Mouse (Mus musculus): Measurements from ENCODE around the gene Ino80. TPM values are rescaled to one million over a fixed set of nuclear protein-coding genes. Genes with fewer than 3 reads are reported as not detected.

The Ino80 gene
- polyA plus RNA-seq, 1 experiment from 2014 or later: 2.6 TPM

DNA sequence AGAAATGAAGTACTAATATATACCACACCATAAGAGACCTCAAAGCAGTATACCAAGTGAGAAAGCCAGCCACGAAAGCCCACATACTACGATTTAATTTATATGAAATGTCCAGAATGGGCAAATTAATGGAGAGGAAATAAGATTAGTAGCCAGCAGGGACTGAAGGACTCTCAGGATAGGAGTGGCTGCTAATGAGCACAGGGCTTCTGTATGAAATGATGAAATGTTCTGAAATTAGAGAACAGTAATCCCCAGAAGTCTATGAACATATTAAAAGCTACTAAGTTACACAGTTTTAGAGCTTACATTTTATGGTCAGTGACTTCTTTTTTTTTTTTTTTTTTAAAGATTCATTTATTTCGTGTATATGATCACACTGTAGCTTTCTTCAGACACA, 22.9 kb downstream of the Ino80 start:
- Histone ChIP-seq H3K4me1 (no peaks in the 10 kb centered on the region), H3K27ac (replicated peaks) (no peak overlapping the region), H3K4me2 (no peak overlapping the region), H3K27me3 (replicated peaks) (no peaks in the 10 kb centered on the region), H3K36me3 (peaks cover 71% of the 10 kb centered on the region), H3K9me3 (no peaks in the 10 kb centered on the region), H3K4me3 (no peak overlapping the region), H3K9ac (no peak overlapping the region)
- 91% methylated on average over 3 of the region's 3 CpGs for WGBS
- no peak for ATAC-seq (ENCODE audit: extremely low read depth, insufficient number of reproducible peaks, low FRiP score, low TSS enrichment)

- Histone ChIP-seq H3K4me3 (no peak overlapping the region), H3K4me2 (no peak overlapping the region), H3K9me3 (no peaks in the 10 kb centered on the region), H3K27me3 (replicated peaks) (no peaks in the 10 kb centered on the region), H3K36me3 (peaks cover 77% of the 10 kb centered on the region), H3K9ac (no peak overlapping the region), H3K27ac (replicated peaks) (no peak overlapping the region), H3K4me1 (no peaks in the 10 kb centered on the region)
- no peak for ATAC-seq (ENCODE audit: extremely low read depth, insufficient number of reproducible peaks, low FRiP score, low TSS enrichment)
- 89% methylated on average over 1 of the region's 1 CpGs for WGBS
These were observed 40.5 kb downstream of the Ino80 start for GRCm38 (mm10) chr2:119436988-119437387.

GRCm38 (mm10) chr2:119436467-119436866, 41.0 kb downstream of the Ino80 start:
- Histone ChIP-seq H3K27me3 (replicated peaks) (no peaks in the 10 kb centered on the region), H3K9ac (no peak overlapping the region), H3K36me3 (peaks cover 76% of the 10 kb centered on the region), H3K4me2 (no peak overlapping the region), H3K27ac (replicated peaks) (no peak overlapping the region), H3K9me3 (no peaks in the 10 kb centered on the region), H3K4me1 (no peaks in the 10 kb centered on the region), H3K4me3 (no peak overlapping the region)
- no peak for ATAC-seq (ENCODE audit: extremely low read depth, insufficient number of reproducible peaks, low FRiP score, low TSS enrichment)
- 86% methylated on average over 4 of the region's 4 CpGs for WGBS

DNA sequence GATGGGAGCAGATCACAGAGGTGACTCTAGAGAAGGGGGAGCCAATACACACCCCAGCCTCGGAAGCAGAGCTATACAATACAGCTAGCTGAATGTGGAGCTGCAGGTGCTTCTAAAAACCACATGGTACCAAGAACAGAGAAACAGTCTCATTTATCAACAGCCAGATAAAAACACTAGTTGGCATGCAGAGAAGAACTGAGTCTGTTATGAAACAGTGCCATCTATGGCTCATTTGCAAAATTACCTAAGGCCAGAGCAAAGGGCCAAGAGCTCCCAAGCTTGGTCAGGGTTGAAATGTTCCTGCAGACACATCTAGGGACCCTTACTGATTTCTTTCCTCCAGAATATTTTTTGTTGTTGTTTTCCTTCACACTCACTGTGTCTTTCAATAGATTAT, 63.7 kb downstream of the Ino80 start:
- H3K9me3 ChIP-seq: no peaks in the 10 kb centered on the region
- H3K27me3 ChIP-seq (replicated peaks): no peaks in the 10 kb centered on the region
- no peak overlapping the region for H3K27ac ChIP-seq (replicated peaks)
- H3K4me2 ChIP-seq: no peak overlapping the region
- no peak overlapping the region for H3K9ac ChIP-seq
- no peak for ATAC-seq (ENCODE audit: extremely low read depth, insufficient number of reproducible peaks, low FRiP score, low TSS enrichment)
- WGBS: 60% methylated on average over 1 of the region's 1 CpGs
- H3K4me3 ChIP-seq: no peak overlapping the region
- H3K4me1 ChIP-seq: peaks cover 10% of the 10 kb centered on the region; the same call in 1 of the 2 replicates
- H3K36me3 ChIP-seq: peaks cover 93% of the 10 kb centered on the region

DNA sequence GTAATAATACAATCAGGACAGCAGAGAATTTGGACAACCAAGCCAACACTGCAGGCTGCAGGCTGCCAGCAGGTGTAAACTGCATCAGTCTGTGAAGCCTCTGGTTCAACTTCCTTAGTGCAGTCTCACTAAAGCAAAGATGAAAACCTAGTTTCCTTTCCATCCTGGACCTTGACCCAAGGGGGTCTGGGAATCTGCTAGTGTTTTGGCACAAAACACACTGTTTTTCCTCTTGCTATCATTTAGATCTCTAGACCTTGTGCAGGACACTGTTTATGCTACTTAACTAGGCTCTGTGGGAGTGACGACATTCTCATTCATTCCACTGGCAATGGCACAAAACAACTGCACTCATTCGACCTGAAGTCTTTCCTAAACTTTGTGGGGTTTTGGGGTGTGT, 65.8 kb downstream of the Ino80 start:
- H3K27ac ChIP-seq (replicated peaks): peak overlapping the region; percentile 51
- no peak overlapping the region for H3K4me2 ChIP-seq
- 59% methylated on average over 2 of the region's 2 CpGs for WGBS
- no peak overlapping the region for H3K4me3 ChIP-seq
- no peaks in the 10 kb centered on the region for H3K9me3 ChIP-seq
- H3K4me1 ChIP-seq: peaks cover 15% of the 10 kb centered on the region; the same call in 1 of the 2 replicates
- no peak for ATAC-seq (ENCODE audit: extremely low read depth, insufficient number of reproducible peaks, low FRiP score, low TSS enrichment)
- no peaks in the 10 kb centered on the region for H3K27me3 ChIP-seq (replicated peaks)
- H3K9ac ChIP-seq: no peak overlapping the region
- H3K36me3 ChIP-seq: peaks cover 94% of the 10 kb centered on the region

DNA sequence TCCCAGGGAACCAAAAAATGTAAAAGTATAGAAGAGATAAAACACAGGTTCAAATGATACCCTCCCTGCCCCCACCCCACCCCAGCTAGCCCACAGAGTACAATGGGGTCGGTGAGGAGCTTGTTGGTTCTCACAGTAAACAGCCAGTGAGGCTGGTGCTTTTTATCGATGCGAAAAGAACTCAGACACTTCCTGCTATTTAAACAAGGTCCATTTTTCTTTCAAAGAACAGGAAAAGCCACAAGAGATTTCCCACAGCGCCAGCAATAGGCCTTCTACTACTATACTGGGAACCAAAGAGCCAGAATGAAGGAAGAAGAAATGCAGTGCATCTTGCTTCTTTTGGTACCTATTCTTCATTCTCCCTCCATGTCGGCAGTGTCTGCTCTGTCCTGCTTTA, 66.5 kb downstream of the Ino80 start:
- Histone ChIP-seq H3K9me3 (no peaks in the 10 kb centered on the region), H3K4me2 (no peak overlapping the region), H3K9ac (no peak overlapping the region), H3K27me3 (replicated peaks) (no peaks in the 10 kb centered on the region), H3K36me3 (peaks cover 95% of the 10 kb centered on the region), H3K4me3 (no peak overlapping the region), H3K27ac (replicated peaks) (peak overlapping the region; percentile 51), H3K4me1 (peaks cover 15% of the 10 kb centered on the region; the same call in 1 of the 2 replicates)
- no peak for ATAC-seq (ENCODE audit: extremely low read depth, insufficient number of reproducible peaks, low FRiP score, low TSS enrichment)
- 77% methylated on average over 5 of the region's 5 CpGs for WGBS

DNA sequence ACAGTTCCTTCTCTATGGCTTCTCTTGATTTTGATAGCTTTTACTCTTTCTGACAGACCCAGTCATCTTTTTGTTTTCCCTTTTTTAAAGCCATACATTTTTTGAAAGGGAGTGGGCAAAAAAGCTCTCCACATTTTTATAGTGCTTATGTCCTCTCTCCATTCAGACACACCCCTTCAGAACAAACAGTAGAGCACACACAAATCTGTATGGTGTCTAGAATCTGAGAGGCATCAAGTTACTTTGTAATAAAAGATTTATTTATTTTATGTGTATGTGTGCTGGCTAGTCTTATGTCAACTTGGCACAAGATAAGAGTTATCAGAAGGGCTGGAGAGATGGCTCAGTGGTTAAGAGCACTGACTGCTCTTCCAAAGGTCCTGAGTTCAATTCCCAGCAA, 68.8 kb downstream of the Ino80 start:
- Histone ChIP-seq H3K36me3 (peaks cover 93% of the 10 kb centered on the region), H3K4me1 (peaks cover 15% of the 10 kb centered on the region; the same call in 1 of the 2 replicates), H3K4me2 (no peak overlapping the region), H3K9me3 (no peaks in the 10 kb centered on the region), H3K9ac (no peak overlapping the region), H3K4me3 (no peak overlapping the region), H3K27me3 (replicated peaks) (no peaks in the 10 kb centered on the region), H3K27ac (replicated peaks) (peak overlapping the region; percentile 83)
- no peak for ATAC-seq (ENCODE audit: extremely low read depth, insufficient number of reproducible peaks, low FRiP score, low TSS enrichment)

DNA sequence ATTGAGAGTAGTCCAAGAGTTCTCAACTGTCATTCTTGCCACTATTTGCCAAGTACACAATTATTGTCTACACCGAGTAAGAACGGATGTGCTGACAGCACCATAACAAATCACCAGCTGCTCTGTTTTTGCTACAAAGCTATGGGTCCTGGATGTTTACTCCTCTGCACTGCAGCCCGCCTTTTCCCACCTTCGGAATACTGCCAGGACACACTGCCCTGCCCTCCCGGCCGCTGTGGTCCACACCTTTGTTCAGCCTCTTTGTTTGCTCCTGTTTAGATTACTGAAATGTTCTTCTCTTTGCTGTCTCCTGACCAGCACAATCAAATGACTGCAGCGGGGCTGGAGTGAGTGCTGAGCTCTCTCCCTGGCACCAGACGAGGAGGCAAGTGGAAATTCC, 69.2 kb downstream of the Ino80 start:
- Histone ChIP-seq H3K36me3 (peaks cover 92% of the 10 kb centered on the region), H3K4me2 (no peak overlapping the region), H3K27me3 (replicated peaks) (no peaks in the 10 kb centered on the region), H3K27ac (replicated peaks) (peak overlapping the region; percentile 83), H3K9me3 (no peaks in the 10 kb centered on the region), H3K4me3 (no peak overlapping the region), H3K4me1 (peaks cover 12% of the 10 kb centered on the region; the same call in 1 of the 2 replicates), H3K9ac (no peak overlapping the region)
- 63% methylated on average over 8 of the region's 8 CpGs for WGBS
- ATAC-seq (ENCODE audit: extremely low read depth, insufficient number of reproducible peaks, low FRiP score, low TSS enrichment): no peak

DNA sequence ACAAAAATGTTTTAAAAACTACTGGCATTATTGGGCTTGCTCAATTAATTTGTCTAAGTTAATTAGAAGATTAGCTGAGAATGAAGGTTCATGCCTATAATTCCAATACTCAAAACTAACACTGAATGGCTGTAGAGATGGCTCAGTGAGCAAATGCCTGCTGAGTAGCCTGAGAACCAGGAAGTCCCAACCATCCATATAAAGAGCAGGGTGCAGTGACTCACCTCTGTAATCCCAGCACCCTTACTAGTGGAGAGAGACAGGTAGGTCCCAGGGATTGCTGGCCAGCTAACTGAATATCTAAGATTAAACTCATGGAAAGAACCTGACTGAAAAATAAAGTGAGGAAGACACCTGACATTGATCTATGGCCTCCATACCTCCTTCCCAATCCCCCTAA, 78.2 kb downstream of the Ino80 start:
- Histone ChIP-seq H3K9me3 (no peaks in the 10 kb centered on the region), H3K27me3 (replicated peaks) (no peaks in the 10 kb centered on the region), H3K27ac (replicated peaks) (no peak overlapping the region), H3K4me3 (no peak overlapping the region), H3K4me1 (no peaks in the 10 kb centered on the region), H3K9ac (no peak overlapping the region), H3K36me3 (peaks cover 74% of the 10 kb centered on the region), H3K4me2 (no peak overlapping the region)
- ATAC-seq (ENCODE audit: extremely low read depth, insufficient number of reproducible peaks, low FRiP score, low TSS enrichment): no peak

DNA sequence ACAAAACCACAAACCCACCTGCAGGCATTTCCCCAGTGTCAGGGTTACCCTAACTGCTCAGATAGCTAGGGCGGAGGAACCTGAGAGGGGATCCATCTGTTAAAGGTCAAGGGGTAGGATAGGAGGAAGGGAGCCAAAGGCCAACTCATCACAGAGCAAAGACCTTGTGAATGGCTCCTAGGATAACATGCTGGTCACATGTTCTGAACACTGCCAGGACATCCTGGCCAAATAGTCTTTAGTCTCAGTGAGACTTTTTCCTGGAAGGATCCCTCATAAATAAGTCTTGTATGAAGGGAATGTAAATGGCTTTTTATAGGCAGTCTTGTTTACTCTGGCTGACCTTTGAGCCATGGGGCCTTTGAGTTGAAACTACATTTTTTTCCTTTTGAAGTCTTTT, 78.8 kb downstream of the Ino80 start:
- no peak overlapping the region for H3K9ac ChIP-seq
- ATAC-seq (ENCODE audit: extremely low read depth, insufficient number of reproducible peaks, low FRiP score, low TSS enrichment): no peak
- 88% methylated on average over 1 of the region's 1 CpGs for WGBS
- peaks cover 75% of the 10 kb centered on the region for H3K36me3 ChIP-seq
- no peak overlapping the region for H3K4me3 ChIP-seq
- H3K27me3 ChIP-seq (replicated peaks): no peaks in the 10 kb centered on the region
- H3K4me2 ChIP-seq: no peak overlapping the region
- no peak overlapping the region for H3K27ac ChIP-seq (replicated peaks)
- no peaks in the 10 kb centered on the region for H3K4me1 ChIP-seq
- H3K9me3 ChIP-seq: no peaks in the 10 kb centered on the region

GRCm38 (mm10) chr2:119398252-119398651, 79.2 kb downstream of the Ino80 start:
- no peaks in the 10 kb centered on the region for H3K4me1 ChIP-seq
- no peak for ATAC-seq (ENCODE audit: extremely low read depth, insufficient number of reproducible peaks, low FRiP score, low TSS enrichment)
- WGBS: 77% methylated on average over 5 of the region's 5 CpGs
- peaks cover 76% of the 10 kb centered on the region for H3K36me3 ChIP-seq
- H3K27ac ChIP-seq (replicated peaks): no peak overlapping the region
- no peak overlapping the region for H3K4me2 ChIP-seq
- H3K9ac ChIP-seq: no peak overlapping the region
- no peak overlapping the region for H3K4me3 ChIP-seq
- no peaks in the 10 kb centered on the region for H3K27me3 ChIP-seq (replicated peaks)
- H3K9me3 ChIP-seq: no peaks in the 10 kb centered on the region

DNA sequence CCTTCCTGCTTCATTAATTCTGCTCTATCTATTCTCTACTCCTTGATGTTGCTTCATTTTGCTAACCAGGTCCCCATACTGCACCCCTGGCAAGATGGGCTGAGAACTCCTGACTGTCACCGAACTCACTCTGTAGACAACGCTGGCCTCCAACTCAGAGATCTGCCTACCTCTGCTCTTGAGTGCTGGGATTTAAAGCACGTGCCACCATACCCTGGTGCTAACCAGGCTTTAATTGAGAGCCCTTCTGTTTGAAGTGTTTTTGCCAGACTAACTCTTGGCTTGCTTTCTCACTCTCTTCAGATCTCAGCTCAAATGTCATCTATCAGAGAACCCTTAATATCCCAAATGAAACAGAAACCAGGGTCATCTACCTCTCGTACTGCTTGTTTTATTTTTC, 87.5 kb downstream of the Ino80 start:
- Histone ChIP-seq H3K4me3 (no peak overlapping the region), H3K27ac (replicated peaks) (no peak overlapping the region), H3K9ac (no peak overlapping the region), H3K9me3 (no peaks in the 10 kb centered on the region), H3K4me2 (no peak overlapping the region), H3K4me1 (0 out of 2 replicates have a peak, but pooled peaks cover 5% of the 10 kb centered on the region), H3K27me3 (replicated peaks) (no peaks in the 10 kb centered on the region), H3K36me3 (peaks cover 77% of the 10 kb centered on the region)
- ATAC-seq (ENCODE audit: extremely low read depth, insufficient number of reproducible peaks, low FRiP score, low TSS enrichment): no peak
- 93% methylated on average over 4 of the region's 4 CpGs for WGBS
